Mouse (Mus musculus) forebrain, embryonic 14.5 days (tissue): ENCODE measurements around the gene Braf. TPM values are rescaled to one million over a fixed set of nuclear protein-coding genes. Genes with fewer than 3 reads are reported as not detected.

Source experiments
- ATAC-seq: fragments of 200-750 bp; cut with Nextera tagmentation; 2 replicates; pipeline ENCODE4 v1.8.0; 2017; ENCODE audit warnings: mild to moderate bottlenecking, moderate library complexity
- DNase-seq: peaks from one replicate; pipeline ENCODE4 v3.0.0-alpha.2; 2015; ENCODE audit warnings: low spot score
- H3K27ac ChIP-seq: fragments of 300-500 bp; sonication (generic); 2 replicates; pipeline ENCODE4 v1.5.1; 2014; ENCODE audit warnings: low read depth, mild to moderate bottlenecking, control low read depth, low read length, moderate library complexity
- H3K27me3 ChIP-seq: fragments of 300-500 bp; sonication (generic); replicated peaks from 2 replicates; pipeline ENCODE4 v1.6.1; 2014; ENCODE audit warnings: low read length, control low read depth, mixed read lengths; ENCODE audit not compliant: control insufficient read depth, insufficient read depth
- H3K36me3 ChIP-seq: fragments of 300-500 bp; sonication (generic); 2 replicates; pipeline ENCODE4 v1.6.1; 2014; ENCODE audit warnings: low read length, control low read depth; ENCODE audit not compliant: control insufficient read depth, insufficient read depth
- H3K4me1 ChIP-seq: fragments of 300-500 bp; sonication (generic); 2 replicates; pipeline ENCODE4 v1.6.1; 2014; ENCODE audit warnings: antibody characterized with exemption, low read length, control low read depth; ENCODE audit not compliant: control insufficient read depth, insufficient read depth
- H3K4me2 ChIP-seq: fragments of 300-500 bp; sonication (generic); 2 replicates; pipeline ENCODE4 v1.6.1; 2014; ENCODE audit warnings: mild to moderate bottlenecking, control low read depth, low read length
- H3K4me3 ChIP-seq: fragments of 300-500 bp; sonication (generic); 2 replicates; pipeline ENCODE4 v1.5.1; 2014; ENCODE audit warnings: low read depth, low read length, control low read depth
- H3K9ac ChIP-seq: fragments of 300-500 bp; sonication (generic); 2 replicates; pipeline ENCODE4 v1.6.1; 2014; ENCODE audit warnings: mild to moderate bottlenecking, low read length, control low read depth, moderate library complexity
- H3K9me3 ChIP-seq: fragments of 300-500 bp; sonication (generic); replicated peaks from 2 replicates; pipeline ENCODE4 v1.6.1; 2016; ENCODE audit warnings: low read length, control low read depth, mixed read lengths; ENCODE audit not compliant: control insufficient read depth
- WGBS: fragments of 180-500 bp; shearing (Covaris S2); extraction: QIAGEN DNeasy Blood & Tissue Kit; methylation state at CpG from one replicate; pipeline ENCODE4 v1.1.7; 2014; 5-methylcytosine and 5-hydroxymethylcytosine counted together
- polyA plus RNA-seq: library from polyadenylated mRNA; unstranded; fragments of >200 nt; fragmentation: Nextera tagmentation; extraction: Ambion mirVana; gene quantifications from 2 replicates; pipeline ENCODE4 v1.2.1, GENCODE M21; 2014

Braf gene
- polyA plus RNA-seq, 1 experiment from 2014 or later = 13.4 TPM

DNA sequence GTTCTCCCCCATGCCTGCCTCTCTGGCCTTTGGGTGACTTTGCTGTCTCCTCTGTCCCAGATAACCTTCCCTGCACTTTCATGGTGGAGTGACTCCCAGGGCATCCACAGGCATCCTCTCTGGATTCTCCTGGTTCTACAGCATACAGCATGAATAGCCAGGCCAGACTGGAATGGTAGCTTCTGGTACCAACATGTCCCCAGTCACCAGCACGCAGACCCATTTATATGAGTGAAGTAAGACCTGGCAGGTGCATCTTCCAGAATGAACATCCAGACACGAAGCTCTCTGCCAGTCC is 169.7 kb downstream of the Braf start:
- H3K9me3 ChIP-seq = no peaks in the 10 kb centered on the region
- DNase-seq (no peak), ATAC-seq (no peak)
- WGBS = 70% methylated on average over 2 of the region's 2 CpGs
- peaks cover 32% of the 10 kb centered on the region for H3K4me1 ChIP-seq
- peak overlapping the region; percentile 52 for H3K4me2 ChIP-seq
- H3K27ac ChIP-seq = no peak overlapping the region
- peak overlapping the region; percentile 17; the same call in 1 of the 2 replicates for H3K9ac ChIP-seq
- no peaks in the 10 kb centered on the region for H3K36me3 ChIP-seq
- H3K27me3 ChIP-seq = no peaks in the 10 kb centered on the region
- no peak overlapping the region for H3K4me3 ChIP-seq

- no peak for DNase-seq
- peak overlapping the region; percentile 17 for H3K9ac ChIP-seq
Measured at GRCm38 (mm10) chr6:39554888-39555647, 170.2 kb downstream of the Braf start.

More at GRCm38 (mm10) chr6:39554888-39555647, 170.2 kb downstream of the Braf start:
- Histone ChIP-seq H3K4me2 (peak overlapping the region; percentile 52), H3K4me3 (no peak overlapping the region), H3K27me3 (no peaks in the 10 kb centered on the region), H3K27ac (no peak overlapping the region), H3K4me1 (peaks cover 32% of the 10 kb centered on the region), H3K36me3 (no peaks in the 10 kb centered on the region), H3K9me3 (no peaks in the 10 kb centered on the region)
- ATAC-seq = no peak
- WGBS = 52% methylated on average over 12 of the region's 12 CpGs

Other genes with a start within 250 kb of the Braf start
- 14.2 and 15.8 TPM in 2 replicates for gene Dennd2a, start 167.6 kb downstream of the Braf start, polyA plus RNA-seq
- gene Adck2, start 151.6 kb downstream of the Braf start, polyA plus RNA-seq = 30.4 and 31.5 TPM in 2 replicates
- gene Gm42420, start 139.7 kb downstream of the Braf start, polyA plus RNA-seq = 1.3 TPM in 1 of 2 replicates, not detected in the other
- 354 and 423 TPM in 2 replicates for gene Ndufb2, start 132.9 kb downstream of the Braf start, polyA plus RNA-seq
- 245 and 262 TPM in 2 replicates for gene Mrps33, start 85.5 kb upstream of the Braf start, polyA plus RNA-seq
- gene Tmem178b, start 147.8 kb upstream of the Braf start, polyA plus RNA-seq = 18.5 and 25.6 TPM in 2 replicates